Mouse (Mus musculus) olfactory bulb, adult 2 months (tissue): ENCODE results near the gene Rabgap1l.

Experiments used
- CTCF ChIP-seq: fragments of 200-500 bp; IDR thresholded peaks from 2 replicates; pipeline ENCODE4 v1.5.1; 2012; ENCODE audit warnings: low read depth, mild to moderate bottlenecking, low read length, moderate library complexity; ENCODE audit not compliant: insufficient read depth
- POLR2A ChIP-seq: fragments of 200-500 bp; IDR thresholded peaks from 2 replicates; pipeline ENCODE4 v1.6.1; 2012; ENCODE audit warnings: mild to moderate bottlenecking, low read depth, low read length, moderate library complexity; ENCODE audit not compliant: insufficient read depth

GRCm38 (mm10) chr1:160295323-160295722 is 497.7 kb downstream of the Rabgap1l start:
- TF ChIP-seq POLR2A (no peak), CTCF (no peak)
